ENCODE assay signal across 10 mouse cellular contexts in genomic region chr19:58627406-58628337, GRCm38 (mm10). TPM values are rescaled to one million over a fixed set of nuclear protein-coding genes. Genes with fewer than 3 reads are reported as not detected.
DNase-seq lines count a peak whose midpoint lies in the region; ATAC-seq and TF ChIP-seq lines count a peak whose summit lies in the region.
"Had no signal": no experiment of that assay in that cellular context is flagged by ENCODE, and none has a peak within 500 bp of the region (broad histone marks: within the 10 kb centered on the region; RNA-seq: fewer than 3 reads in every experiment).

No protein-coding gene starts in this region.

- H3K4me2 ChIP-seq in midbrain, postnatal 0 days (ENCODE audit: low read depth, low read length, poor library complexity, severe bottlenecking): peak overlapping the region; percentile 18; the same call in 1 of the 2 replicates

- H3K36me3 ChIP-seq in midbrain, postnatal 0 days (ENCODE audit: insufficient read depth, low read length): no peaks in the 10 kb centered on the region

- no peak overlapping the region for H3K9ac ChIP-seq in midbrain, postnatal 0 days (replicated peaks; ENCODE audit: low read length, poor library complexity, severe bottlenecking)

- H3K9me3 ChIP-seq in midbrain, postnatal 0 days (ENCODE audit: low read length): no peaks in the 10 kb centered on the region

- DNase-seq in layer of hippocampus, adult 2 months (ENCODE audit: low spot score in 2 of 2): peak; percentile 22 to 30
- no peak for DNase-seq in layer of hippocampus, adult 9-11 months
- peak; percentile 52 for DNase-seq in adipocyte (ENCODE audit: low spot score)
- peak; percentile 56 for DNase-seq in forelimb bud, embryonic 11.5 days (ENCODE audit: low read depth, low spot score)
- DNase-seq in kidney, postnatal 4 days: peak; percentile 16 to 29
- peak; percentile 70 for DNase-seq in midbrain, postnatal 0 days (ENCODE audit: low spot score)
- no peak for DNase-seq in yolk sac, embryonic 10.5 days (ENCODE audit: low spot score)
- no peak for DNase-seq in right cerebral cortex, postnatal 4 days

- H3K4me3 ChIP-seq in layer of hippocampus, adult 2 months: peak overlapping the region; percentile 20; the same call in 1 of the 2 replicates
- H3K4me3 ChIP-seq in midbrain, postnatal 0 days (ENCODE audit: low read depth, low read length): no peak overlapping the region
- H3K4me3 ChIP-seq: erythroblast, embryonic 14.5 days had no signal

- no peaks in the 10 kb centered on the region for H3K27me3 ChIP-seq in midbrain, postnatal 0 days (ENCODE audit: insufficient read depth, low read length)

- peak; percentile 86 for TF ChIP-seq CTCF in layer of hippocampus, adult 2 months (conservative IDR thresholded peaks at IDR 0.05)
- peak; percentile 76 for TF ChIP-seq CTCF in midbrain, postnatal 0 days (IDR thresholded peaks at IDR 0.05)

- ATAC-seq in midbrain, postnatal 0 days (ENCODE audit: low FRiP score): no peak

- WGBS in midbrain, postnatal 0 days: 40% methylated on average over 22 of the region's 22 CpGs

- no peaks in the 10 kb centered on the region for H3K4me1 ChIP-seq in midbrain, postnatal 0 days (ENCODE audit: insufficient read depth, low read length)

- peak overlapping the region; percentile 78 for H3K27ac ChIP-seq in layer of hippocampus, adult 2 months
- no peak overlapping the region for H3K27ac ChIP-seq in midbrain, postnatal 0 days (ENCODE audit: low read depth, low read length)

RNA-seq across cellular contexts. Expression of gene Pnlip, which starts 24.6 kb away (rescaled TPM):
- total RNA-seq in layer of hippocampus, adult 2 months (2021): under 1 TPM; 0.39 to 0.84 TPM
- total RNA-seq in midbrain, postnatal 0 days (2014; rRNA removed): not detected in 2 replicates
- 0.17 and 0.48 TPM in 2 replicates for polyA plus RNA-seq in midbrain, postnatal 0 days (2015; fragmentation: Nextera tagmentation; extraction: Ambion mirVana)
- total RNA-seq: neutrophil, adult 5-6 weeks had no signal
- polyA plus RNA-seq: erythroblast, embryonic 14.5 days had no signal

Comparison
In these comparisons a context has a peak if more than half of its experiments do, and no peak if none do; other contexts are left out.
1. DNase-seq: peak in layer of hippocampus, adult 2 months (2 of 2), adipocyte (single experiment), forelimb bud, embryonic 11.5 days (single experiment), kidney, postnatal 4 days (2 of 2) and midbrain, postnatal 0 days (single experiment); none in layer of hippocampus, adult 9-11 months (single experiment), yolk sac, embryonic 10.5 days (single experiment) and right cerebral cortex, postnatal 4 days (single experiment).